Mouse (Mus musculus) T-helper 17 cell (primary cell): ENCODE measurements at regions not wholly inside any gene's neighbourhood (a gene's known extent, or its start where the extent isn't known, plus 50 kb on each side); places are given as distances from the start of the nearest gene placed in this dataset.

ENCODE experiments used
- in situ Hi-C, 2 experiments: fragments of 300-600 bp; cut with MboI, MseI; formaldehyde crosslinking; loops; 1 replicate in 1 of 2; 2 replicates in 1 of 2; pipeline ENCODE4 v1.15.1; 2025; ENCODE audit warnings: high pct_unique_total_duplicates in 2 of 2

- in situ Hi-C loops = no loop called here
These were observed 85.6 kb downstream of the Gxylt1 start for GRCm38 (mm10) chr15:93189266-93189855.

GRCm38 (mm10) chr15:93176221-93176620 lies 98.8 kb downstream of the Gxylt1 start:
- in situ Hi-C loops = no loop called here

- in situ Hi-C loops = no loop called here
These were observed 106.2 kb downstream of the Gxylt1 start for GRCm38 (mm10) chr15:93168784-93169183.

- in situ Hi-C loops = no loop called here
These were observed 107.5 kb downstream of the Gxylt1 start for GRCm38 (mm10) chr15:93167451-93167850.

GRCm38 (mm10) chr15:93161924-93162910 lies 112.8 kb downstream of the Gxylt1 start:
- in situ Hi-C loops = no loop called here

GRCm38 (mm10) chr15:93161329-93161728 lies 113.7 kb downstream of the Gxylt1 start:
- in situ Hi-C loops = no loop called here

GRCm38 (mm10) chr15:93155756-93156155 lies 119.2 kb downstream of the Gxylt1 start:
- in situ Hi-C loops = loop anchor here in 1 of 2 experiments (5.0 kb wide), 1 partner anchor 47 kb away; no protein-coding TSS in a partner anchor

GRCm38 (mm10) chr15:93154022-93154421 lies 121.0 kb downstream of the Gxylt1 start:
- in situ Hi-C loops = no loop called here

GRCm38 (mm10) chr15:93144899-93145298 lies 130.1 kb downstream of the Gxylt1 start:
- in situ Hi-C loops = no loop called here

GRCm38 (mm10) chr15:93144264-93144663 lies 130.7 kb downstream of the Gxylt1 start:
- in situ Hi-C loops = no loop called here

- in situ Hi-C loops = no loop called here
These were observed 141.6 kb downstream of the Gxylt1 start for GRCm38 (mm10) chr15:93133379-93133778.

GRCm38 (mm10) chr15:93131056-93131455 lies 143.9 kb downstream of the Gxylt1 start:
- in situ Hi-C loops = no loop called here

GRCm38 (mm10) chr15:93125261-93125660 lies 149.7 kb downstream of the Gxylt1 start:
- in situ Hi-C loops = no loop called here

GRCm38 (mm10) chr15:93121156-93121555 lies 153.8 kb downstream of the Gxylt1 start:
- in situ Hi-C loops = loop anchor here in 1 of 2 experiments (25.0 kb wide), 1 partner anchor 1566 kb away; no protein-coding TSS in a partner anchor

GRCm38 (mm10) chr15:93117806-93118205 lies 157.2 kb downstream of the Gxylt1 start:
- in situ Hi-C loops = loop anchor here in 1 of 2 experiments (25.0 kb wide), 1 partner anchor 1569 kb away; no protein-coding TSS in a partner anchor

- in situ Hi-C loops = loop anchor here in 1 of 2 experiments (25.0 kb wide), 1 partner anchor 1572 kb away; no protein-coding TSS in a partner anchor
These were observed 159.3 kb downstream of the Gxylt1 start for GRCm38 (mm10) chr15:93115674-93116102.

GRCm38 (mm10) chr15:93104936-93105335 lies 170.0 kb downstream of the Gxylt1 start:
- in situ Hi-C loops = loop anchor here in 1 of 2 experiments (25.0 kb wide), 1 partner anchor 1582 kb away; no protein-coding TSS in a partner anchor

- in situ Hi-C loops = loop anchor here in 1 of 2 experiments (25.0 kb wide), 1 partner anchor 1584 kb away; no protein-coding TSS in a partner anchor
These were observed 171.6 kb downstream of the Gxylt1 start for GRCm38 (mm10) chr15:93103426-93103825.

- in situ Hi-C loops = loop anchor here in 1 of 2 experiments (25.0 kb wide), 1 partner anchor 1585 kb away; no protein-coding TSS in a partner anchor
These were observed 173.1 kb downstream of the Gxylt1 start for GRCm38 (mm10) chr15:93101881-93102280.

- in situ Hi-C loops = loop anchor here in 1 of 2 experiments (25.0 kb wide), 1 partner anchor 1586 kb away; no protein-coding TSS in a partner anchor
These were observed 174.1 kb downstream of the Gxylt1 start for GRCm38 (mm10) chr15:93100837-93101236.

GRCm38 (mm10) chr15:93099840-93100239 lies 175.1 kb downstream of the Gxylt1 start:
- in situ Hi-C loops = loop anchor here in 1 of 2 experiments (25.0 kb wide), 1 partner anchor 1587 kb away; no protein-coding TSS in a partner anchor

- in situ Hi-C loops = no loop called here
These were observed 178.6 kb downstream of the Gxylt1 start for GRCm38 (mm10) chr15:93096335-93096734.
